Mouse (Mus musculus) mesoderm, embryonic 11.5 days (tissue): Measurements from ENCODE around the gene Pcsk7.
A peak's percentile ranks its signal among the peaks of the same experiment; 100 is the strongest.

Experiments used
- DNase-seq: peaks from one replicate; pipeline ENCODE4 v3.0.0-alpha.2; 2012; ENCODE audit warnings: low read depth, low spot score

The Pcsk7 gene

DNA sequence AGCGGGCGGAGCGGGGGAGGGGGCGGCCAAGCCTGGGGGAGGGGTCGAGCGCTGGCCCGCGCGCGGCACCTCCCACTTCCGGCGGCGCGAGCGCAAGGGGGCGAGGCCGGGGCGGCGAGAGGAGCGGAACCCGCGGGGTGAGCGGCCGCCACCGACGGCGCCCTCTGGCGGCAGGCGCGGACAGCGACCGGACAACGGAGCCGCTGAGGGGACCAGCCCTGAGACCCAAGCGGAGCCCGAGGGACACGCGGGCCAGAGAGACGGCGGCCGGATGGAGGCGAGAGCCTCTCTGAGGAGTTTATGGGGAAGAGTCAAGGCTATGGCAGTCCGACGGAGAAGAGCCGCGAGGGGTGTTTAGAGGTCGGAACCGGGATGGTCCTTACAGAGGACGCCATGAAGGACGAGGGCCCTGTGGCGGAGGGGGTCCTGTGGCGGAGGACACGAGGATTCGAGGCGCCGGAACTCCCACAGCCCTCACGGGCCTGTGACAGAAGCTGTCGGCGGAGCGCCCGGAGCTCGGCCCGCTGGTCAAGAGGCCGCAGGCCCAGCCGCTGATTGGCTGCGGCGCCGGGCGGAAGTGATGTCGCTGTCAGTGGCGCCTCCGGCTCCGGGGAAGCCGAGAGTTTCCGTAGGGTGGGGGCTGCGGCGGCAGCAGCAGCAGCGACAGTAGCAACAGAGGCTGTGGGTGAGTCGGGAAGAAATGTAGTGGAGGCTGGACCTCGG is at the start of gene Pcsk7, which contains the start of gene Rnf214:
Gene Pcsk7 (plus strand): TSS at position 143 of the 723 bp plus-strand sequence.
Gene Rnf214 (minus strand): TSS at position 557 of the 723 bp plus-strand sequence.
- DNase-seq = peak; percentile 88

DNA sequence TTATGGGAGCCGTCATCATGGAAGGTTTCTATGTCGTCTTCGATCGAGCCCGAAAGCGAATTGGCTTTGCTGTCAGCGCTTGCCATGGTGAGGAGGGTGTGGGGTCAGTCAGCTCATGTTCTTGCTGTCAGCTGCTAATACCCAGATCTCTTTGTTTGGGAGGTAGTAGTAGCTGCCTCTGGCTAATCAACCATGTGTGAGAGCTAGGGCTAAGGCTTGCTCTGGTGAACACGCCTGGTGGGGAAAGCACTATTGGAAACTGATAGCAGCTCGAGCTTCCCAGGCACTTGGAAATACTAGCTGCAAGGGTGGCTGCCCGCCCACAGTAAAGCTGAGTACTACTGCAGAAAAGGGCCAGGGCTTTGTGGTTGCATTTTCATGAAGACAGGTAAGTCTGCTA is 46.9 kb upstream of the Pcsk7 start:
- DNase-seq = no peak

DNA sequence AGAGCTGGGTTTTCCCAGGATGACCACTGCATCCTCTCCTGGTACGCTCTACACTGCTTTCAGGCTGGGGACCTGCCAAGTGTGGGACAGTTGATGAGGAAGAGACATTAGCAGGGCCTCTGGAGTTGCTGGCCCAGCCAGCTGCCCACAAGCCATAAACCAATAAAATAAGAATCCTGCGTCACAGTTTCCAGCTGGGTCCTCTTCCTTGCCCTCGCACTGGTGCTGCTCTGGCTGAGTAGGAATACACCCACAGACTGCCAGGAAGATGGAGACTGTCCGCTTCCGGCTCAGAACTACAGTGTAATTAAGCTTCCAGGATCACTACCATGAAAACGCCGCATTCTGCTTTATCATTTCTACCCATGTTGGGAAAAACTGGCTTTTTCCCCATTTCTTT is 44.5 kb upstream of the Pcsk7 start:
- DNase-seq = no peak

DNA sequence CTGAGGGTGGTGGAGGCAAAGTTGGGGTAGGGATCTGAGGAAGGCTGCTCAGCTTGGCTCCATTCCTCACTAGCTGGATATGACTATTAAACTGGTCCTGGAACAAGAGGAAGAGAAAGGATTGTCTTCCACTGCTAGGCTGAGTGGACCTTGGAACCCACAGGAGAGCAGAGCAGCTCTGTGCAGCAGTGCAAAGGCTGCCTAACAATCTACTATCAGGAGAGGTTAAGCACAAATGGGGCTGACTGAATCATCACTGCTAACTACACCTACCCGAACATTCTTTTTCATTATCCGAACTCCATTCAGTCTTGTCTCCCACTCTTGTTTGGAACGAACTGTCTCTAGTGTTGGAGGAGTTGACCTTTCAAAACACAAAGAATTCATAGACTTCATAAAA is 37.1 kb upstream of the Pcsk7 start:
- DNase-seq = no peak

DNA sequence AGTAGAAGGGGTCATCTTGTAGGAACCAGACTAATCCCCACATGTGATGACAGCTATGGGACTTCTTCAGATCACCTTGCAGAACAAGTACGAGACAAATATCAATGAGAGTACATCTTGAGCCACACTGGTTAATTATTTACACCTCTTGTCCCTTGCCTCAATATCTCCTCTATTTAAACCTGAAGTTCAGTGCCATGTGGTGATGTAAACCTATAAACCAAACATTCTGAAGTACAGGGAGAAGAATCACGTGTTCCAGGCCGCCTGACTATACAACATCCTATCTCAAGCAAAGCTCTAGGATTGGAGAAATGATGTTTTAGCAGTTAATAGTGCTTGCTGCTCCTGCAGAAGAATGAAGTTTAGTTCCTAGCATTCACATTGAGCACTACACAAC is 36.0 kb upstream of the Pcsk7 start:
- no peak for DNase-seq

DNA sequence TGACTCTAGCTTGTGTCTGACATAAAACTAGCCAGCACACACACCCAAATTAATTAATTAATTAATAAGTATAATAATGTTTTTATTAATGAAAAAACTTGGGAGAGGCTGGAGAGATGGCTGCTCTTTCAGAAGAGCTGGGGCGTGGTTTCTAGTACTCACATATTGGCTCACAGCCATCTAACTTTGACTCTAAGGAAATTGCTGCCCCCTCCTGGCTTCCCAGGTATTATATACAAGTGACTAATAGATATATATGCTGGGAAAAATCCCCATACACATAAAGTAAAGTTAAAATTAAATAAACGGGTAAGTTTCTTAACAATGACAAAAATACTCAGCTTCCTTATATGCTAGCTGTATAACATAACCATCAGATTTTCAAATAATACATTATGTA is 28.4 kb upstream of the Pcsk7 start:
- no peak for DNase-seq

DNA sequence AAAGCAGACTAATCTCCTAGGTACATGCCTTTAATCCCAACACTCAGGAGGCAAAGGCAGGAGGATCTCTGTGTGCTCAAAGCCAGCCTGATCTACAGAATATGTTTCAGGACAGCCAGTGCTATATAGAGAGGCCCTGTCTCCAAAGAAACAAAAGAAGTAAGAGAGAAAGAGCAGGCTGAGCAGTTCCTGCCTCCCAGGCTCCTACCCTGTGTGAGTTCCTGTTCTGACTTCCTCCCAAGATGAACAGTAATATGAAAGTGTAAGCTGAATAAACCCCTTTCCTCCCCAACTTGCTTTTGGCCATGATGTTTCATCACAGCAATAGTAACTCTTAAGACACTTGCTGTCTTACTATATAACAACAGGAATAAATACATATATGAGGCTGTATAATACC is 12.6 kb upstream of the Pcsk7 start:
- DNase-seq = no peak

DNA sequence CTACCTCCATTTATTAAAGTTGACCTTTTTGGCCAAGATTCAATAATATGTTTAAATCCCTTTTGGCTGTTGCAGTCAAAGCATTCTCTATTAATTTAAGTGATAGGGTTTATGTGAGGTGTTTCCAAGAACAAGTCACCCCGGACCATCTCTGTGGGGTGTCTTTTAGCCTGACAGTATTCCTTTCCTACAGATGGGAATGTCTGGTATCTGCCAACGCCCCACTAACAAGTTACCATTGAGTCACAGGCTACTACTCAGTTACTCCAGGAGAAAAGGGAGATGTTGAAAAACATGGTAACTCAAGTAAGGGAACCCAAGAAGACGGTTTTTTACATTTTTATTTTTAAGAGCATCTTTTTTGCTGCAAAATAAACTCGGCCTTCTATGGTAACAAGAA is 1.1 kb upstream of the Pcsk7 start:
- DNase-seq = no peak

DNA sequence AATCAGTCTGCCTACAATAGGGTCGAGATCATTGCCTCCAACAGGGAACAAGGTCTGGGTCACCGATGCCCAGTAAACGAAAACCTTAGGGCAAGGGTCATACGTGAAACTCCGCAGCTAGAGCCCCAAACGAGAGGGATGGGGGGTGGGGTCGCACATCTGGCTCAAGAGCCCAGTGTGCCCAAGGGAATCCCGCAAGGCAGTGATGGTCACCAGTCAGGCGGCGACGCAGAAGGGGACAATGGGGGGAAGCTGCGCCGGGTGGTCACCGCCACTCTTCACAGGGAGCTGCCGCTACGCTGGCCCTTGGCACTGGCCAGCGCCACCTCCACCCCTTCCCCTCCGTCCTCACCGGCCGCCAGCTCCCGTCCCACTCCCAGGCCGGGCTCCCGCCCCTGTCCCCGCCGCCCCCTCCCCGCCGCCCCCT is 473 bp upstream of the Pcsk7 start:
- DNase-seq = peak; percentile 61

DNA sequence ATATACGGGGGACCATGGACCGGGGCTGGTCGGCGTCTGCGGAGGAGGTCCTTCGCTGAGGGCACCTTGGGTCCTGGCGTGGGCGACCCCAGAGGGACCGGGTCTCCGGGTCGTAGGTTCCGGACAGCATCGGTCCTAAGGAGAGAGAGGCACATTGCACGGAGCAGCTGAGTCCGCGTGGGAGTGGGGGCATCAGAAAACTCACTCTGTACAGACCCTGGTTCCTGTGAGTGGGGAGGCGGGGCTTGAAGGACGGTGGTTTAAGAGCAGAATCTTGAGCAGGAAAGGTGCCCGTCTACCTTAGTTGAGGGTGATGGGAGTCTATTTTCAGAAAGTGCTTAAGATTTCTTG is 756 bp downstream of the Pcsk7 start:
- DNase-seq = no peak

DNA sequence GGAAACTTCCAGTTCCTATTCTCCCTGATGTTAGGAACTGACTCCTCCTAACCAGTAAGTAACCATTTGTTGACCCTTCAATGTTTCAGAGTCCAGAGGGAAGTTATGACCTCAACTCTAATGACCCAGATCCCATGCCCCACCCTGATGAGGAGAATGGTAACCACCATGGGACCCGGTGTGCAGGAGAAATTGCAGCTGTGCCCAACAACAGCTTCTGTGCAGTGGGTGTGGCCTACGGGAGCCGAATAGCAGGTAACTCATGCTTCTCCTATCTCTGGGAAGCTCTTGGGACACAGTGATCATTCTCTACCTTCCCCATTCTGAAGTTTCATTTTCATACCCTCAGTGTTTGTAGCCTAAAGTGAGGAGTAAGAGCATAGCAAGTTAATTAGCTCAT is 4.7 kb downstream of the Pcsk7 start:
- no peak for DNase-seq

DNA sequence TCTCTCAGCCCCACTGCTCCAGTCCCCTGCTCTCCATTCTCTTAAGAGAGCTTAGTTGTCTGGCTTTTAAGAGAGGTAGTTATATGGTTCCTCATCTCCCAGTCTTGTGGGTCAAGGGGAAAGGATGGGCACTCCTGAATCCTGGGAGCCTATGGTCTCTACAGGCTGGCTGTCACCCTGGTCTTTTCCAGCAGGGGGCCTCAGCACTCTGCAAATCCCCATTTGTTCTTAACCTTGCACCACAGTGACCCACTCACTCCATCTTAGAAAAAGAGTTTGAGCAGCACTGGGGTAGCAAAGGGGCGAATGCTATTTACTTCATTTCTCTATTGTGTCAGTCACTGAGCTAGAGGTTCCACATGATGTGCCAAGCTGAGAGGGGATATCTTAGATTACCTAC is 5.4 kb downstream of the Pcsk7 start:
- peak; percentile 22 for DNase-seq

DNA sequence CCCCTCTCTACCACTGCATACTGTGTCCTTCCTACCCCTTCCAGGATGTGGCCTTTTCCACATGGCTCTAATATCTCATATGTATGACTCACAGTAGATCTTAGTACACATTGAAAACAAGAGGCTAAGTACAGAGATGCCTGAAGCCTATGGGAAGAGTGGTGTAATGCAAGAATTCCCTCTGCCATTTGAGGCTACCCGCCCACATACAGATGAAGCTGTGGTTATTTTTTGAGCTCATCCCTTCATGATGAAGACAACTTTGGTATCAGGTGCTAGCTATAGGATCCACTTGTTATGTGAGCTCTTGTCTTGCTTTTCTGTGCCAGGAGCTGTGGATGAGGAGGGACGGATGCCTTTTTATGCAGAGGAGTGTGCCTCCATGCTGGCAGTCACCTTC is 9.4 kb downstream of the Pcsk7 start:
- no peak for DNase-seq

DNA sequence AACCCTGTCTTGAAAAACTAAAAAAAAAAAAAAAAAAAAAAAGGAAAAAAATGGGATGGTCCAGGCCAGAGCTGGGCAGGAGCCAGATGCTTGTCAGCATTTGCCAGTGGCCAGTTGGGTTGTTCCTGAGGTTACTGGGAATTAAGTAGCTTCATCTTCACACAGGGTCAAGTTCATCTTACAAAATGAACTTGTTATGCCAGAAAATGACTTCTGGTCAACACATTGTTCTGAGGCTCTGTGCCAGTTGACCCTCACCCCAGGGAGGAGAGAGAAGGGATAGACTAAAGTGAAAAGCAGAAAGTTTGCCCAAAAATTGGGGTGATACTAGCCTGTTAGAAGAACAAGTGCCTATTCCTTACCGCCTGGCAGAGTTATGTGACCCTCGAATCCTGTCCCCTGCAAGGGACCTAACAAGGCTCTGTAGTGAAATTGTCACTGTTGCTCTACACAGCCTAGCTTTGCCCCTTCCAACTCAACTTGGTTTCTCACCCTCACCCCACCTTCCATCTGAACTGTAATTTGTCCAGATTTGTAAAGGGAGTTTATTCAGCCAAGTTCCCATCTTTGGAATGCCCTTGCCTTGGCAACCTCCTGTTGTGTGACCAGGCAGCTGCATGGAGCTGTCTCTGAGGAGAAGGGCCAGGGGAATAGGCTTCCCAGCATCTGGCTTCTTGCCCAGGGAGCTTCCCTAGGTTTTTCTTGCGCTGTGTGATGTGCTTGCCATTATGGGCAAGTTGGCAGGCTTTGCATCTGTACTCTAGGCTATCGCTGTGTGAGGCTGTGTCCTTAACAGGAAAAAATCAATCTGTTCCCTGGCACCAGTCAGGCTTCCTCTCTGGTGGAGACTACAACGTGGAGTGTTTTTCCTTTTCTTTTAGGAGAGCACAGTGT is 11.0 kb downstream of the Pcsk7 start:
- no peak for DNase-seq

DNA sequence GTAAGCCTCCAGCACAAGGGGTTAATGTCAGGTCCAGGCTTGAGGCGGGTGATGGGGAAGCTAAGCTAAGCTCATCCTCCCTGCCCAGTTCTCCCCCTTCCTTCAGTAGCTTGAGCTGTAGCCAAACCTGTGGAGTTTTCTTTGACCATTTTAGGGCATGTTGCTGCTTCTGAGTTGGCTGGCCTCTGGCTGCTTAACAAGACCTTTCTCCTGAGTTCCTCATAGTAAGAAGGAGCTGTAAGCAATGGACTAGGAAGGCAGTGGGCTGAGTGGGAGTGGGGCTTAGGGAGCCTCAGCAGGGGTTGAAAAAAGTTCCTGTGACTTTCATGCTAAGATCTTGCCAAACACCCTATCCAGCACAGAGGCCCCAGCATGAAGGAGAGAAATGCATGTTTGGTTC is 13.6 kb downstream of the Pcsk7 start:
- DNase-seq = no peak

DNA sequence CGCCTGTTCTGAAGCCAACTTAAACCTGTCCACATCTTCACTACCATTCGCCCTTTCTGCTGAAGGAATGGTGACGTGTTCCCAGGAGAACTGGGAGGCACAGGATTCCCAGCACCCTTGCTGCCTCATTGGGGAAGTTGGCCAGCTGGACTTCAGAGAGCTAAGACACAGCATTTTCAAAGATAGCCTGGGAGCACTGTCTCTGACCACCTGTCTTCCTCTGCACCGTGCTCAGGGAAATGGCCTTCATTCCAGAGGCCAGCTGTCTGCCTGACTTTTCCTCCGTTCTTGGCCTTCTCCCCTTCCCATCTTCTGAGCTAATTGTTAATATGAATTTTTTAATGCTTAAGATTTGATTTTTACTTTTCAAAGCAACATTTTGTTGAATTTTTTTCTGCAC is 23.0 kb downstream of the Pcsk7 start:
- no peak for DNase-seq

DNA sequence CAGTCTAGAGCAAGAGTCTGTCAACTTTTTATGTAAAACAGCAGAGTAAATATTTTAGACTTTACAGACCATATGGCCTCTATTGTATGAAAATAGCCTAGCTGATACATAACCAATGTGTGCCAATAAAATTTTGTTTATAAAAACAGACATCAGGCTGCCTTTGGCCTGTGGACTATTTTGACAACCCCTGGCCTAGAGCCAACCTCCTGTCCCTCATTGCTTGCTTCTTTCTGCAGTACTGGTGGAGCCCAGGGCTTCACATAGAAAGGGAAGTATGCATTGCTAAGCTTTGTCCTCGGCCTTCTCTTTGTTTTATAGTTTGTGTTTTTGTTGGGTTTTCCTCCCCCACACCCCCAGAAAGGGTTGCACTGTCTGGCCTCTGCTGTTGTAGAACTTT is 25.7 kb downstream of the Pcsk7 start:
- no peak for DNase-seq

DNA sequence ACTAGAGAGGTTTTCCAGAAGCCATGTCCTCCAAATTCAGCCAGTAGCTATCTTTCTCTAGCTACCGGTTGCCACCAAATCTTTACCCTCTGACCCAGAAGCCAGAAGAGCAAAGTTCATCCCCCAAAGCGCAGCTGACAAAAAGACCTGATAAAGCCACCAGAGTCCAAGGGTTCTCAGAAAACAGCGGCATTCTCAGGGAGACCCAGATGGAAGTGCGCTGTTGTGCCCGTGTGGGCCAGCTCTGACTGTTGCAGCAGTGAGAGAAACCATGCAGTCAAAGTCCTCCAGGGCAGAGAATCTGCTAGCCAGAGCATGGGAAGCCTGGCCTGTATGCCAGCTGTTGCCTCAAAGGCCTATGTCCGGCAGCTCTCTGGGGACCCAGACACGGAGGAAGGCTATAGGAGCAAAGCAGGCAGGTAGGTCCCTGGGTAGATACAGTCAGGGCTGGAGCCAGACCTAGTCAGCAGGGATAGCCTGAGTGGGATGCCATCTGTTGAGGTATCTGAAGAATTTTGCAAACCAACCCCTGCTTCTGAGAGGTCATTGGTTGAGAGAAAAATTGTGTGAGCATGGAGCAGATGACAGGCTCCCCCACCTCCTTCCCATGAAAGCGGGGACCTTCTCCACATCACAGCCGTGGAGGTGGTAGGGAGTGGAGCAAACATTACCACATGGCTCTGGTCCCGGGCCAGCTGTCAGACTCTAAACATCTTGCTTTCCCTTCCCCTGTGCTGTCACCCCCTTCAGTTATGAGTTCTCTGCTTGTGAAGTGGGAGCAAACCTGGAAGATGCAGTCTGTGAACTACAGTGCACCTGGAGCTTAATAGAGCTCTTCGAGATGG is 26.5 kb downstream of the Pcsk7 start:
- no peak for DNase-seq

DNA sequence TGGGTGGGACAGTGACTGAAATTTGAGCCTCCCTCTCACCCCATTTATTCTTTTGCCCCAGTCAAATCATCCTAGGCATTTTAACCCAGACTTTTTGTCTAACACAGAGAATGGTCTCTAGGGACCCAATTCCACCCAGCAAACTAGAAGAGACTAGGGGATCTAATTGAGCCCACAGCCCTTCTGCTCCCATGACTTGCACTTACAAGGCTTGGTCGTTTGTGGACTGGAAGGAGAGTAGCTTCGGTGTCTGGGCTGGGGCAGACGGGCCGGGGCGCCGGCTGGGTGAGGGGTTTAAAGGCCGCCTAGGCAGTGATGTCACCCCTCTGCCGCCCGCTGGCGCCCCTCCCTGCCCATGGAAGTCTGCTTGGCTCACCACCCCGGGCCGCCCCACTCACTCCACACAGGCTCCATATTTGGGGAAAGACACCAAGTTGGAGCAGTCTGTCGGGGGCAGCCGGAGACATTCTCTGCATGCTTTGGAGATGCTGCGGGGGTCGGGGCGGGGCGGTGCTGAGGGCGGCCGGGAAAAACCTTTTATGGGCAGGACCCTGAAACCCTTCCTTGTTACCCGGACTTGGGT is 29.4 kb downstream of the Pcsk7 start, which contains the start of gene Tagln:
Gene Tagln (minus strand): TSS at position 431 of the 583 bp plus-strand sequence.
- DNase-seq = peak; percentile 45

DNA sequence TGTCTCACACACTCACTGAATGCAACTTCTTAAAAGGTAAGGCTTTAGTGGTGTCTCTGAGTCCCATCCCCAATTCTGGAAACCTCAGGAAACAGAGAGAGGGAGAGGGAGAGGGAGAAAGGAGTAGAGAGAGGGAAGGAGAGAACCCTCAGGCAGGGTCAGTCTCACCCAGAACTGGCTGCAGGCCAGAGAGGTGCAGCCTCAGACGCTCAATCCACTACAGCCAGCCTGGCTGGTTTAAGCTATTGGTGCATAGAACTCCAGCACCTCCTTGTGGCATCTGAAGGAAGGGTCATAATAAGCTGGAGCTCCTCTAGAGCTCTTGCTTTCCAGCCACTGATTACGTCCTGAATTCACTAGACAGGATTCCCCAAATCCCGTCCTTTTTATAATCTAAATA is 30.6 kb downstream of the Pcsk7 start:
- peak; percentile 72 for DNase-seq

DNA sequence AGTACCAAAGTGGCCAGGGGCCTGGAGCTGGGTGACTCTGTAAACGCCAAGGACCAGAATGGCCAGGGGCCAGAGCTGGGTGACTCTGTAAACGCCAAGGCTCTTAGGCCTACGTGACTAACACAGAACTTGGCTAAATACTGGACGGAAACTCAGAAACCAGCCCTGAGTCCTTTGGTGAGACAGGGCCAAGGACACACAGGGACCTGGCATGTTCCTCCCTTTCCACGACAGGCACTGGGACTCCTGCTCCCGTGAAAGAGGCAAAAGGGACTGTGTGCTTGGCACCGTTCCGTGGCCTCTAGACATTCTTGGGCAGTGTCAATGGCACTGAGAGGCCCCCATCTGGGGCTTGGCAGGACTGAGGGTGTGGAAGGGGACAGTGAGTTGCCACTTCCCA is 31.8 kb downstream of the Pcsk7 start:
- no peak for DNase-seq
